Mouse (Mus musculus) hindbrain, embryonic 12.5 days (tissue): ENCODE measurements around the gene Ift52. TPM values are rescaled to one million over a fixed set of nuclear protein-coding genes. Genes with fewer than 3 reads are reported as not detected.
"Not testable (repeated sequence)": the region's sequence is repeated elsewhere in the genome, so short reads cannot be mapped to it uniquely, and the experiment has no call there.

Experiments
- ATAC-seq: fragments of 200-750 bp; cut with Nextera tagmentation; 2 replicates; pipeline ENCODE4 v1.8.0; 2017; ENCODE audit warnings: moderate TSS enrichment; ENCODE audit not compliant: low FRiP score
- H3K27ac ChIP-seq: fragments of 300-500 bp; sonication (generic); 2 replicates; pipeline ENCODE4 v1.5.1; 2016; ENCODE audit warnings: mild to moderate bottlenecking
- H3K27me3 ChIP-seq: fragments of 300-500 bp; sonication (generic); 2 replicates; pipeline ENCODE4 v1.6.1; 2016; ENCODE audit warnings: mild to moderate bottlenecking
- H3K36me3 ChIP-seq: fragments of 300-500 bp; sonication (generic); 2 replicates; pipeline ENCODE4 v1.6.1; 2016; ENCODE audit warnings: mild to moderate bottlenecking
- H3K4me1 ChIP-seq: fragments of 300-500 bp; sonication (generic); 2 replicates; pipeline ENCODE4 v1.6.1; 2016
- H3K4me2 ChIP-seq: fragments of 300-500 bp; sonication (generic); replicated peaks from 2 replicates; pipeline ENCODE4 v1.6.1; 2016; ENCODE audit warnings: mild to moderate bottlenecking
- H3K4me3 ChIP-seq: fragments of 300-500 bp; sonication (generic); 2 replicates; pipeline ENCODE4 v1.5.1; 2016; ENCODE audit warnings: mild to moderate bottlenecking
- H3K9ac ChIP-seq: fragments of 300-500 bp; sonication (generic); 2 replicates; pipeline ENCODE4 v1.6.1; 2016; ENCODE audit warnings: mild to moderate bottlenecking, moderate library complexity
- H3K9me3 ChIP-seq: fragments of 300-500 bp; sonication (generic); replicated peaks from 2 replicates; pipeline ENCODE4 v1.6.1; 2016; ENCODE audit warnings: mild to moderate bottlenecking
- WGBS: fragments of 180-500 bp; shearing (Covaris S2); methylation state at CpG from one replicate; pipeline ENCODE4 v1.1.7; 2016; 5-methylcytosine and 5-hydroxymethylcytosine counted together
- polyA plus RNA-seq: library from polyadenylated mRNA; unstranded; fragments of >200 nt; fragmentation: Nextera tagmentation; extraction: Ambion mirVana; gene quantifications from 2 replicates; pipeline ENCODE4 v1.2.1, GENCODE M21; 2016

The Ift52 gene
- polyA plus RNA-seq, 1 experiment from 2014 or later = 52.7 TPM

GRCm38 (mm10) chr2:163048125-163048524 is 31.0 kb downstream of the Ift52 start:
- peaks cover 42% of the 10 kb centered on the region for H3K36me3 ChIP-seq
- H3K4me3 ChIP-seq = no peak overlapping the region
- H3K9ac ChIP-seq = no peak overlapping the region
- H3K27me3 ChIP-seq = no peaks in the 10 kb centered on the region
- no peaks in the 10 kb centered on the region for H3K4me1 ChIP-seq
- H3K4me2 ChIP-seq = peak overlapping the region; percentile 38
- H3K9me3 ChIP-seq = no peaks in the 10 kb centered on the region
- no peak overlapping the region for H3K27ac ChIP-seq
- 5% methylated on average over 10 of the region's 10 CpGs for WGBS
- no peak for ATAC-seq

GRCm38 (mm10) chr2:163049116-163049515 is 32.0 kb downstream of the Ift52 start:
- Histone ChIP-seq H3K27me3 (no peaks in the 10 kb centered on the region), H3K27ac (no peak overlapping the region), H3K4me2 (no peak overlapping the region), H3K36me3 (peaks cover 34% of the 10 kb centered on the region), H3K4me1 (peaks cover 5% of the 10 kb centered on the region), H3K9ac (no peak overlapping the region), H3K9me3 (no peaks in the 10 kb centered on the region), H3K4me3 (no peak overlapping the region)
- 97% methylated on average over 2 of the region's 2 CpGs for WGBS
- ATAC-seq = no peak

GRCm38 (mm10) chr2:163051691-163052090 is 34.5 kb downstream of the Ift52 start:
- H3K4me3 ChIP-seq = no peak overlapping the region
- WGBS = 78% methylated on average over 1 of the region's 1 CpGs
- no peaks in the 10 kb centered on the region; the same call in 1 of the 2 replicates for H3K27me3 ChIP-seq
- H3K9ac ChIP-seq = no peak overlapping the region
- no peak for ATAC-seq
- H3K4me1 ChIP-seq = peaks cover 17% of the 10 kb centered on the region
- no peak overlapping the region for H3K27ac ChIP-seq
- no peaks in the 10 kb centered on the region for H3K9me3 ChIP-seq
- H3K4me2 ChIP-seq = no peak overlapping the region
- peaks cover 12% of the 10 kb centered on the region for H3K36me3 ChIP-seq

- H3K27me3 ChIP-seq = no peaks in the 10 kb centered on the region; the same call in 1 of the 2 replicates
- 46% methylated on average over 4 of the region's 4 CpGs for WGBS
- no peaks in the 10 kb centered on the region for H3K9me3 ChIP-seq
- no peak overlapping the region for H3K4me2 ChIP-seq
- H3K36me3 ChIP-seq = peaks cover 8% of the 10 kb centered on the region
- ATAC-seq = no peak
- no peak overlapping the region for H3K9ac ChIP-seq
- no peak overlapping the region for H3K27ac ChIP-seq
- H3K4me1 ChIP-seq = peaks cover 17% of the 10 kb centered on the region
- no peak overlapping the region for H3K4me3 ChIP-seq
These were observed 34.9 kb downstream of the Ift52 start for GRCm38 (mm10) chr2:163052101-163052500.

- Histone ChIP-seq H3K9me3 (no peaks in the 10 kb centered on the region), H3K4me2 (no peak overlapping the region), H3K4me1 (peaks cover 17% of the 10 kb centered on the region), H3K4me3 (no peak overlapping the region), H3K36me3 (peaks cover 5% of the 10 kb centered on the region; the same call in 1 of the 2 replicates), H3K27ac (no peak overlapping the region), H3K27me3 (no peaks in the 10 kb centered on the region; the same call in 1 of the 2 replicates), H3K9ac (no peak overlapping the region)
- ATAC-seq = no peak
- 66% methylated on average over 4 of the region's 4 CpGs for WGBS
These were observed 35.7 kb downstream of the Ift52 start for GRCm38 (mm10) chr2:163052826-163053225.

- ATAC-seq = peak; percentile 98
- peak within 1 kb of the TSS; percentile 99 for H3K4me2 ChIP-seq
- H3K27ac ChIP-seq = no peak within 1 kb of the TSS
- no peaks in the 10 kb centered on the region for H3K36me3 ChIP-seq
- WGBS = under 1% methylated on average over 47 of the region's 48 CpGs
- peaks cover 17% of the 10 kb centered on the region for H3K4me1 ChIP-seq
- H3K27me3 ChIP-seq = no peaks in the 10 kb centered on the region; the same call in 1 of the 2 replicates
- no peaks in the 10 kb centered on the region for H3K9me3 ChIP-seq
- H3K9ac ChIP-seq = peak within 1 kb of the TSS; percentile 67
- H3K4me3 ChIP-seq = peak within 1 kb of the TSS; percentile 68
These were observed 37.2 kb downstream of the Ift52 start, which contains the start of gene Mybl2 for GRCm38 (mm10) chr2:163054335-163054840. Gene Mybl2, plus strand, starts transcription at chr2:163054687.

- WGBS = under 1% methylated on average over 37 of the region's 38 CpGs
- ATAC-seq = peak; percentile 23
- H3K27me3 ChIP-seq = no peaks in the 10 kb centered on the region; the same call in 1 of the 2 replicates
- H3K36me3 ChIP-seq = no peaks in the 10 kb centered on the region
- peak overlapping the region; percentile 67 for H3K9ac ChIP-seq
- H3K4me3 ChIP-seq = peak overlapping the region; percentile 68
- no peaks in the 10 kb centered on the region for H3K9me3 ChIP-seq
- H3K27ac ChIP-seq = no peak overlapping the region
- H3K4me2 ChIP-seq = peak overlapping the region; percentile 99
- H3K4me1 ChIP-seq = peaks cover 17% of the 10 kb centered on the region
These were observed 37.8 kb downstream of the Ift52 start for GRCm38 (mm10) chr2:163054891-163055494.

- no peaks in the 10 kb centered on the region for H3K36me3 ChIP-seq
- H3K27me3 ChIP-seq = no peaks in the 10 kb centered on the region; the same call in 1 of the 2 replicates
- no peaks in the 10 kb centered on the region for H3K9me3 ChIP-seq
- no peak for ATAC-seq
- H3K4me2 ChIP-seq = peak overlapping the region; percentile 99
- peak overlapping the region; percentile 68 for H3K4me3 ChIP-seq
- no peak overlapping the region for H3K27ac ChIP-seq
- peak overlapping the region; percentile 67 for H3K9ac ChIP-seq
- peaks cover 17% of the 10 kb centered on the region for H3K4me1 ChIP-seq
- 41% methylated on average over 5 of the region's 5 CpGs for WGBS
These were observed 38.6 kb downstream of the Ift52 start for GRCm38 (mm10) chr2:163055715-163056114.

GRCm38 (mm10) chr2:163056584-163056983 is 39.4 kb downstream of the Ift52 start:
- no peak for ATAC-seq
- H3K9ac ChIP-seq = no peak overlapping the region
- no peak overlapping the region for H3K4me2 ChIP-seq
- no peak overlapping the region for H3K4me3 ChIP-seq
- H3K4me1 ChIP-seq = peaks cover 17% of the 10 kb centered on the region
- WGBS = 93% methylated on average over 9 of the region's 9 CpGs
- H3K27me3 ChIP-seq = no peaks in the 10 kb centered on the region; the same call in 1 of the 2 replicates
- H3K9me3 ChIP-seq = no peaks in the 10 kb centered on the region
- H3K36me3 ChIP-seq = no peaks in the 10 kb centered on the region
- H3K27ac ChIP-seq = no peak overlapping the region

GRCm38 (mm10) chr2:163058981-163059380 is 41.8 kb downstream of the Ift52 start:
- not testable (repeated sequence) for H3K36me3 ChIP-seq, ATAC-seq, H3K4me3 ChIP-seq, H3K4me2 ChIP-seq, H3K27ac ChIP-seq, H3K9me3 ChIP-seq, H3K27me3 ChIP-seq, H3K9ac ChIP-seq
- 88% methylated on average over 7 of the region's 7 CpGs for WGBS
- H3K4me1 ChIP-seq = peaks cover 14% of the 10 kb centered on the region

GRCm38 (mm10) chr2:163060630-163061029 is 43.5 kb downstream of the Ift52 start:
- Histone ChIP-seq H3K4me2 (no peak overlapping the region), H3K4me3 (no peak overlapping the region), H3K36me3 (0 out of 2 replicates have a peak, but pooled peaks cover 10% of the 10 kb centered on the region), H3K27me3 (no peaks in the 10 kb centered on the region; the same call in 1 of the 2 replicates), H3K9me3 (no peaks in the 10 kb centered on the region), H3K9ac (no peak overlapping the region), H3K27ac (no peak overlapping the region), H3K4me1 (peaks cover 3% of the 10 kb centered on the region)
- ATAC-seq = no peak
- WGBS = 89% methylated on average over 6 of the region's 6 CpGs

- Histone ChIP-seq H3K9me3 (no peaks in the 10 kb centered on the region), H3K36me3 (peaks cover 10% of the 10 kb centered on the region; the same call in 1 of the 2 replicates)
- ATAC-seq = no peak
These were observed 44.3 kb downstream of the Ift52 start for GRCm38 (mm10) chr2:163061203-163062118.

More at GRCm38 (mm10) chr2:163061203-163062118, 44.3 kb downstream of the Ift52 start:
- Histone ChIP-seq H3K27me3 (no peaks in the 10 kb centered on the region), H3K4me2 (no peak overlapping the region), H3K4me1 (no peaks in the 10 kb centered on the region), H3K4me3 (no peak overlapping the region), H3K27ac (no peak overlapping the region), H3K9ac (no peak overlapping the region)
- 87% methylated on average over 8 of the region's 8 CpGs for WGBS
